Mouse (Mus musculus) cerebellum, adult 11 months (tissue): ENCODE measurements around the gene Gm15262.
A peak's percentile ranks its signal among the peaks of the same experiment; 100 is the strongest.
"Not testable (repeated sequence)": the region's sequence is repeated elsewhere in the genome, so short reads cannot be mapped to it uniquely, and the experiment has no call there.

Source experiments
- DNase-seq: peaks from one replicate; pipeline ENCODE4 v3.0.0; 2022

The Gm15262 gene

DNA sequence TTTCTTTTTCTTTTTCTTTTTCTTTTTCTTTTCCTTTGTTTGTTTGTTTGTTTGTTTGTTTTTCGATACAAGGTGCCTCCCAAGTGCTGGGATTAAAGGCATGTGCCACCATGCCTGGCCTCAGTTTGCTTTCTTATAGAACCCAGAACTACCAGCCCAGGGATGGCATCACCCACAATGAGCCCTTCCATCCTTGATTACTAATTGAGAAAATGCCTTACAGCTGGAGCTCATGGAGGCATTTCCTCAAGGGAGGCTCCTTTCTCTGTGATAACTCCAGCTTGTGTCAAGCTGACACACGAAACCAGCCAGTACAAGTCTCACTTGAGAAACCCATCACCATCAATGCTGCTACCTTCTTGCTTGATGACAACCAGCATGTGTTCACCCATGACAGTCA lies at the start of gene Gm15262:
Gene Gm15262 (plus strand): TSS at position 301 of the 400 bp plus-strand sequence.
- not testable (repeated sequence) for DNase-seq

DNA sequence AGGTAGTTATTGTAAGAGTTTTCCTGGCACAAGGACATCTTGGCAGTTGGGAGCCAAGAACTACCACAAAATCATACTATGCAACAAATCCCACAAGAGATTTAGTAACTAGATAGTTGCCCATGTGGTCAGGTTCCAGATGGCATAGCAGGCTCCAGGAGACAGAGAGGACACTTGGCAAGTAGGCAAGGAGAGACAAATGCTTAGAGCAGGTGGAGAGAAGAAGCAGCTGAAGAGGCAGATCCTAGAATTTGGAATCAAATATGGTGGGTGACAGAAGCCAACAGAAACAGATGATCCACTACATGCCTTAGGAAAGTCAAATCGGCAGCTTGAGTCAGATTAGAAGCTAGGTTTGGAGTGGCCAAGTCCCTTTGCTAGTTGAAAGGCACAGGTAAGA lies 20.9 kb downstream of the Gm15262 start:
- DNase-seq, result no peak

DNA sequence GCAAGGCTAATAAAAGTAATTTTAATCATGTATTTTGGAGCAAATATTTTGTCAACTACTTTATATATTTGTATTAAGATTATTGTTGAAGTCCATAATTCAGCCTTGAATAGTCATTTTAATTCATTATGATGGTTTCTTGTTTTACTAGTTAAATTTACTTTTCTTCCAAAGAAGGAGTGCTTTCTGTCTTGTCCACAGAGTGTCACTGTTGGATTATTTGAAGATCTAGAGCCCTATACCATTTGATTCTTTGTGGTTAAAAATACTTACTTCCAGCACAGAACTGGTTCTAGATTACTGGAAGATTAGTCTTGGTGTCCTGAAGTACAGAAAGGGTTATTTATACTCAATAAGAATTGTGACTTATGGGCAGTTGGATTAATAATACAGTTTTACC lies 29.2 kb downstream of the Gm15262 start:
- no peak for DNase-seq

DNA sequence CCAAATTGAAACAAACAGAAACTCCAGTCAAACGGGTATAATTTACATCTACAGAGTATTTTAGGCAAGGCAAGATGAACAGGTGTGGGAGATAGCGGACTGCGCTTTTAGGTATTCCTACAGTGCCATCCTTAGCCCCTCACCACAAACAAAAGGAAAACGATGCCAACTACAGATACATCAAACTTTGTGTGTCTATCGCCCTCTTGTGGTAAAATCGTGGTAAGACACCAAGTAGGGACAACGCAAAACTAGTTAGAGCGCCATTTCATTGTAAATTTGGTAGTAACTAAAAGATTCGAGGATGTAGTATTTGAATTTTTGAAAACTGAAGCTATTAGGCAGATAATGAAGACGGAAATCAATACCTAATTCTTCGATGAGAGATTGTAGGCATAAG lies 83.7 kb downstream of the Gm15262 start:
- no peak for DNase-seq

DNA sequence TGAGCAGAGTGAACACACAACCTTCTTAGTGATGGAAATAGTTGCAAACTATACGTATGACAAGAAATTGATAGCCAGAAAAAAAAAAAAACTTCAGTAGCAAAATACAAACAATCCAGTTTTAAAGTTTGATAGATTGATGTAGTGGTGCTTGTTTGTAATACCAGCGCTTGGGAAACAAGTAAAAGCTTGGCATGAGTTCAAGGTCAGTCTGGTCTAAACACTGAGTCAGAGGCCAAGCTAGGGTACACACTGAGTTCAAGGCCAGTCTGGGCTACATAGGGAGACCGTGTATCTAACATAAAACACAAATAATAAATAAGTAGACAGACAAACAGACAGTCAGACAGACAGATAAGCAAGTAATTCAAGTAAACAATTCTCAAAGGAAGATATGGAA lies 84.2 kb downstream of the Gm15262 start:
- no peak for DNase-seq

DNA sequence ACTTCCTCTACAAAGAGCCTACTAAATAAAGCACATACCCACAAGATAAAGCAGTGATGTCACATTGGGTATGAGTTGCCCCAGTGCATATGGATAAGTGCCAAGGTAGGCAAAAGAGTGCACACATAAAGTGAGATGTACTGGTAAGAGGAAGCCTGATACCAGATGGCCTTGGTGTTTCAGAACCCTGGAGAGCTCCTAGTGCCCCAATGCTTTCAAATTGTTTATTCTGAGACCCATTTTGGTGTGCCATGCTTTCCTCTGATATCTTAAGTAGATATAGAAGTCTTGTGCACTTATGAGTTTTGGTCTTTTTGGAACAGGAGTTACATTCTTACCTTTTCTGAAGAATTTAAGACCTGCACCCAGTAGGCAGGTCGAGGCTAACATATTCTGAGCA lies 88.3 kb downstream of the Gm15262 start:
- DNase-seq, result no peak

DNA sequence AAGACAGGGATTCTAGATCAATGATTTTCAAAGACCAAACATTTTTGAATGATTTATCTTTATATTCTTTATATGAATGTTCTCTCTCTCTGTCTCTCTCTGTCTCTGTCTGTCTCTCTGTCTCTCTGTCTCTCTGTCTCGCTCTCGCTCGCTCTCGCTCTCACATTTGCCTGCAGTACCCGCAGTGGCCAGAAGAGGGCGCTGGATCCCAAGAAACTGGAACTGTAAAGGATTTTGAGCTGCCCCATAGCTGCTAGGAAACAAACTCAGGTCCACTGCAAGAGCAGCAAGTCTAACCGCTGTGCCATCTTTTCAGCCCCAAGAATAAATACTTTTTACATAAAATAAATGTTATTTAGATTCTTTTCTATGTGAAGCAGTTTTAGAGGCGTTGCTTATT lies 98.5 kb downstream of the Gm15262 start:
- peak; percentile 9 for DNase-seq

DNA sequence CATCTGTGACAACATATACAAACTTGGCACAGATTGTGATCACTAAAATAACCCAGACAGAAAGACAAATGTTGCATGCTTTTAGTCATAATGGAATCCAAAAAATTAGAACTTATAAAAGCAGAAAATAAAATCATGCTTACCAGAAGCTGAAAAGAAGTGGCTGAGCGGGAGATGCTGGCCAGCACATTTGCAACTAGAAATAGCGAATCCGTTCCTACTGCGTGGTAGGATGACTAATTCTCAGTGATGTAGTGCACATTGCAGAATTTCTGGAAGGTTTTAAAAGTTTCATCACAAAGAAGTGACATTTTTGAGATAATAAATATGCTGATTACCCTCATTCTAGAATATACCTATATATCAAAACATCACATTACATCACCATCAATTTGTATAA lies 100.7 kb downstream of the Gm15262 start:
- no peak for DNase-seq

DNA sequence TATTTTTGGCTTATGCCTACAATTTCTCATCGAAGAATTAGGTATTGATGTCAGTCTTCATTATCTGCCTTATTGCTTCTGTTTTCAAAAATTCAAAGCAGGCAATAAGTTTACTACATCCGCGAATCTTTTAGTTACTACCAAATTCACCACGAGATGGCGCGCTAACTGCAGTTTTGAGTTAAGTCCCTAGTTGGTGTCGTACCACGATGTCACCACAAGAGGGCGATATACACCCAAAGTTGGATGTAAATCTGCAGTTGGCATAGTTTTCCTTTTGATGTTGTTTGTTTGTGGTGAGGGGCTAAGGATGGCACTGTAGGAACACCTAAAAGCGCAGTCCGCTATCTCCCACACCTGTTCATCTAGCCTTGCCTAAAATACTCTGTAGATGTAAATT lies 111.9 kb downstream of the Gm15262 start:
- DNase-seq, result peak; percentile 51

DNA sequence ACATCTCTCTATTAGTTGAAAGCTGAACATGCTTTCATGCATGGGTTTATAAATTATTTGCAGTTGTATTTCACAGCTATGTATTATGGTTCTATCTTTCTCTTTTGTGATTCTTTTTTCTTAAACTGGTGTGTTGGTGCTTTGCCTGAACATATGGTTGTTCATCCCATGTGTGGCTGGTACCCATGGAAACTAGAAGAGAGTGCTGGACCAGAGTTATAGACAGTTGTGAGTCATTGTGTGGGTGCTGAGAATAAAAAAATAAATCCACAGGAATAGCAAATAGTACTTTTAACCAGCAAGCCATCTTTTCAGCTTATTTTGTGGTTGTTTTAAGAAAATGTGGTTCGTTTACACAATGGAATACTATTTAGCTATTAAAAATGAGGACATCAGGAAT lies 123.9 kb downstream of the Gm15262 start:
- DNase-seq, result no peak
